Mouse (Mus musculus): ENCODE results near the gene Susd1. TPM values are rescaled to one million over a fixed set of nuclear protein-coding genes. Genes with fewer than 3 reads are reported as not detected.

Gene Susd1
- polyA plus RNA-seq, 1 experiment from 2014 or later, result 3.3 TPM

GRCm38 (mm10) chr4:59378631-59379030, 59.8 kb downstream of the Susd1 start:
- H3K4me1 ChIP-seq, result peaks cover 18% of the 10 kb centered on the region
- H3K4me3 ChIP-seq, result no peak overlapping the region
- H3K9ac ChIP-seq, result no peak overlapping the region
- no peaks in the 10 kb centered on the region for H3K36me3 ChIP-seq
- no peak overlapping the region for H3K4me2 ChIP-seq
- no peaks in the 10 kb centered on the region for H3K27me3 ChIP-seq
- ATAC-seq (ENCODE audit: insufficient number of reproducible peaks, insufficient read depth, low FRiP score, low TSS enrichment, low read depth), result no peak
- 84% methylated on average over 4 of the region's 4 CpGs for WGBS
- no peaks in the 10 kb centered on the region for H3K9me3 ChIP-seq
- H3K27ac ChIP-seq, result no peak overlapping the region

- peak overlapping the region; percentile 19; the same call in 1 of the 2 replicates for H3K4me2 ChIP-seq
- peak overlapping the region; percentile 52 for H3K27ac ChIP-seq
- no peak overlapping the region for H3K4me3 ChIP-seq
- H3K9me3 ChIP-seq, result peaks cover 5% of the 10 kb centered on the region; the same call in 1 of the 2 replicates
- no peaks in the 10 kb centered on the region for H3K36me3 ChIP-seq
- H3K27me3 ChIP-seq, result no peaks in the 10 kb centered on the region
- H3K9ac ChIP-seq, result no peak overlapping the region
- H3K4me1 ChIP-seq, result peaks cover 27% of the 10 kb centered on the region
- no peak for ATAC-seq (ENCODE audit: insufficient number of reproducible peaks, insufficient read depth, low FRiP score, low TSS enrichment, low read depth)
- 38% methylated on average over 10 of the region's 10 CpGs for WGBS
Measured at GRCm38 (mm10) chr4:59374271-59374938, 64.0 kb downstream of the Susd1 start.

GRCm38 (mm10) chr4:59372546-59373157, 65.8 kb downstream of the Susd1 start:
- H3K4me2 ChIP-seq, result no peak overlapping the region
- H3K9ac ChIP-seq, result no peak overlapping the region
- H3K36me3 ChIP-seq, result no peaks in the 10 kb centered on the region
- no peak overlapping the region for H3K27ac ChIP-seq
- peaks cover 5% of the 10 kb centered on the region; the same call in 1 of the 2 replicates for H3K9me3 ChIP-seq
- H3K27me3 ChIP-seq, result no peaks in the 10 kb centered on the region
- no peak for ATAC-seq (ENCODE audit: insufficient number of reproducible peaks, insufficient read depth, low FRiP score, low TSS enrichment, low read depth)
- WGBS, result 67% methylated on average over 5 of the region's 5 CpGs
- H3K4me1 ChIP-seq, result peaks cover 27% of the 10 kb centered on the region
- no peak overlapping the region for H3K4me3 ChIP-seq

GRCm38 (mm10) chr4:59371910-59372309, 66.5 kb downstream of the Susd1 start:
- peaks cover 27% of the 10 kb centered on the region for H3K4me1 ChIP-seq
- H3K4me3 ChIP-seq, result no peak overlapping the region
- H3K9me3 ChIP-seq, result peaks cover 5% of the 10 kb centered on the region; the same call in 1 of the 2 replicates
- H3K27me3 ChIP-seq, result no peaks in the 10 kb centered on the region
- H3K27ac ChIP-seq, result no peak overlapping the region
- H3K4me2 ChIP-seq, result no peak overlapping the region
- no peaks in the 10 kb centered on the region for H3K36me3 ChIP-seq
- no peak for ATAC-seq (ENCODE audit: insufficient number of reproducible peaks, insufficient read depth, low FRiP score, low TSS enrichment, low read depth)
- 88% methylated on average over 5 of the region's 5 CpGs for WGBS
- H3K9ac ChIP-seq, result no peak overlapping the region

GRCm38 (mm10) chr4:59369941-59370340, 68.5 kb downstream of the Susd1 start:
- H3K9ac ChIP-seq, result no peak overlapping the region
- H3K4me2 ChIP-seq, result no peak overlapping the region
- ATAC-seq (ENCODE audit: insufficient number of reproducible peaks, insufficient read depth, low FRiP score, low TSS enrichment, low read depth), result no peak
- 92% methylated on average over 2 of the region's 2 CpGs for WGBS
- H3K9me3 ChIP-seq, result peaks cover 5% of the 10 kb centered on the region; the same call in 1 of the 2 replicates
- no peaks in the 10 kb centered on the region for H3K27me3 ChIP-seq
- H3K36me3 ChIP-seq, result no peaks in the 10 kb centered on the region
- no peak overlapping the region for H3K27ac ChIP-seq
- no peak overlapping the region for H3K4me3 ChIP-seq
- peaks cover 27% of the 10 kb centered on the region for H3K4me1 ChIP-seq

- WGBS, result 85% methylated on average over 9 of the region's 9 CpGs
- Histone ChIP-seq H3K27ac (no peak overlapping the region), H3K9ac (no peak overlapping the region), H3K4me2 (no peak overlapping the region), H3K4me3 (no peak overlapping the region), H3K9me3 (peaks cover 5% of the 10 kb centered on the region; the same call in 1 of the 2 replicates), H3K4me1 (peaks cover 11% of the 10 kb centered on the region), H3K36me3 (no peaks in the 10 kb centered on the region), H3K27me3 (no peaks in the 10 kb centered on the region)
- no peak for ATAC-seq (ENCODE audit: insufficient number of reproducible peaks, insufficient read depth, low FRiP score, low TSS enrichment, low read depth)
Measured at GRCm38 (mm10) chr4:59368118-59368517, 70.3 kb downstream of the Susd1 start.

GRCm38 (mm10) chr4:59366206-59366605, 72.2 kb downstream of the Susd1 start:
- H3K9me3 ChIP-seq, result peaks cover 5% of the 10 kb centered on the region; the same call in 1 of the 2 replicates
- H3K9ac ChIP-seq, result no peak overlapping the region
- H3K27me3 ChIP-seq, result no peaks in the 10 kb centered on the region
- H3K27ac ChIP-seq, result no peak overlapping the region
- H3K4me3 ChIP-seq, result no peak overlapping the region
- no peaks in the 10 kb centered on the region for H3K36me3 ChIP-seq
- WGBS, result 90% methylated on average over 9 of the region's 9 CpGs
- H3K4me1 ChIP-seq, result no peaks in the 10 kb centered on the region
- ATAC-seq (ENCODE audit: insufficient number of reproducible peaks, insufficient read depth, low FRiP score, low TSS enrichment, low read depth), result no peak
- no peak overlapping the region for H3K4me2 ChIP-seq

GRCm38 (mm10) chr4:59365571-59365970, 72.9 kb downstream of the Susd1 start:
- Histone ChIP-seq H3K9me3 (peaks cover 5% of the 10 kb centered on the region; the same call in 1 of the 2 replicates), H3K9ac (no peak overlapping the region), H3K27ac (no peak overlapping the region), H3K4me2 (no peak overlapping the region), H3K36me3 (no peaks in the 10 kb centered on the region), H3K4me3 (no peak overlapping the region), H3K4me1 (peaks cover under 1% of the 10 kb centered on the region), H3K27me3 (no peaks in the 10 kb centered on the region)
- WGBS, result 87% methylated on average over 12 of the region's 12 CpGs
- ATAC-seq (ENCODE audit: insufficient number of reproducible peaks, insufficient read depth, low FRiP score, low TSS enrichment, low read depth), result no peak

- WGBS, result 73% methylated on average over 10 of the region's 10 CpGs
- no peak overlapping the region for H3K4me3 ChIP-seq
- no peak for ATAC-seq (ENCODE audit: insufficient number of reproducible peaks, insufficient read depth, low FRiP score, low TSS enrichment, low read depth)
- H3K9ac ChIP-seq, result no peak overlapping the region
- H3K4me2 ChIP-seq, result no peak overlapping the region
- H3K36me3 ChIP-seq, result no peaks in the 10 kb centered on the region
- no peaks in the 10 kb centered on the region for H3K27me3 ChIP-seq
- H3K9me3 ChIP-seq, result no peaks in the 10 kb centered on the region
- H3K27ac ChIP-seq, result no peak overlapping the region
- peaks cover 4% of the 10 kb centered on the region for H3K4me1 ChIP-seq
Measured at GRCm38 (mm10) chr4:59364229-59365173, 73.9 kb downstream of the Susd1 start.

- Histone ChIP-seq H3K9ac (no peak overlapping the region), H3K27me3 (no peaks in the 10 kb centered on the region), H3K4me2 (no peak overlapping the region), H3K9me3 (no peaks in the 10 kb centered on the region), H3K27ac (no peak overlapping the region), H3K4me1 (peaks cover 4% of the 10 kb centered on the region), H3K36me3 (no peaks in the 10 kb centered on the region), H3K4me3 (no peak overlapping the region)
- 51% methylated on average over 9 of the region's 9 CpGs for WGBS
- no peak for ATAC-seq (ENCODE audit: insufficient number of reproducible peaks, insufficient read depth, low FRiP score, low TSS enrichment, low read depth)
Measured at GRCm38 (mm10) chr4:59363041-59363440, 75.4 kb downstream of the Susd1 start.

- Histone ChIP-seq H3K27ac (no peak overlapping the region), H3K4me3 (no peak overlapping the region), H3K36me3 (no peaks in the 10 kb centered on the region), H3K4me1 (peaks cover 4% of the 10 kb centered on the region), H3K27me3 (no peaks in the 10 kb centered on the region), H3K4me2 (peak overlapping the region; percentile 34), H3K9me3 (no peaks in the 10 kb centered on the region), H3K9ac (peak overlapping the region; percentile 32; the same call in 1 of the 2 replicates)
- no peak for ATAC-seq (ENCODE audit: insufficient number of reproducible peaks, insufficient read depth, low FRiP score, low TSS enrichment, low read depth)
- 2% methylated on average over 15 of the region's 15 CpGs for WGBS
Measured at GRCm38 (mm10) chr4:59360704-59361103, 77.7 kb downstream of the Susd1 start.
